Mouse (Mus musculus) regulatory T cell (primary cell): ENCODE results near the gene Cdc42ep2.

Experiments used
- in situ Hi-C: fragments of 300-600 bp; cut with MboI, MseI; formaldehyde crosslinking; loops from one replicate; pipeline ENCODE4 v1.15.1; 2025; ENCODE audit warnings: high pct_unique_total_duplicates

Gene Cdc42ep2

DNA sequence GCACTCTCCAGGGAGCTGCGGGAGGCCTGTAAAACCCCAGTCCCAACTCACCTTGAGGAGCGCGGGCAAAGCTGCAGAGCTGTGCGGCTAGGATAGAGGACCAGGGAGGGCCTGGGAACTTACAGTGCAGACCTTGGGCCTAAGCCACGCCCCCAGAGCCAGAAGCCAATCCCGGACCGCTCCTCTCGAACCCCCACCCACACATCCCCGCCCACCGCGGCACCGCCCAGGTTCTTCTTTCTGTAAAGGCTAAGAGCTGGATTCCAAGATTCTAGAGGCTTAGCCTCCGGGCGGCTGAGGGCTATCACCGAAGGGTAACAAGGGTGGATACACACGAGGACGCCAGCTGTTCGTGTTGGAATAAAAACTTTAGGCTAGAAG, at the start of gene Cdc42ep2:
Gene Cdc42ep2 (minus strand): TSS at position 104 of the 381 bp plus-strand sequence.
- in situ Hi-C loops, result no loop called here

DNA sequence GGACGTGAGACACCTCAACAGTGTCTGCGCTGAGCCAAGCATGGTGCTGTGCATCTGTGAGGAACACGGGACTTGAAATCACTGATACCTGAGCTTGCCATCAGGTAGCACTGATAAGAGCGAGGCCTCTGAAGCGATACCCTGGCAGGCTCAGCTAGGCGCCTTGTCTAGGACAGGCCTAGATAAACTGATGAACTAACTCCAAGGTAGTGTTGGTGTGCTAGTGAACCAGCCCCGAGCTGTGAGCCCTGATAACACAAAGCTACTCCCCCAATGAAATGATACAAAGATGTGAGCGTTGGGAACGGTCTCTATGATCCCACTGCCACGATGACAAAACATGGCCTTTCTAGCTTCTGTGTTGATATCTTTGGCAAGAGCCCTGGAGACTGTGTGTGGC, 43.0 kb upstream of the Cdc42ep2 start:
- in situ Hi-C loops, result no loop called here

- in situ Hi-C loops, result no loop called here
Observed at GRCm38 (mm10) chr19:5966786-5967185, 42.2 kb upstream of the Cdc42ep2 start.

GRCm38 (mm10) chr19:5965910-5966309, 41.3 kb upstream of the Cdc42ep2 start:
- in situ Hi-C loops, result no loop called here

GRCm38 (mm10) chr19:5965280-5965679, 40.7 kb upstream of the Cdc42ep2 start:
- in situ Hi-C loops, result no loop called here

DNA sequence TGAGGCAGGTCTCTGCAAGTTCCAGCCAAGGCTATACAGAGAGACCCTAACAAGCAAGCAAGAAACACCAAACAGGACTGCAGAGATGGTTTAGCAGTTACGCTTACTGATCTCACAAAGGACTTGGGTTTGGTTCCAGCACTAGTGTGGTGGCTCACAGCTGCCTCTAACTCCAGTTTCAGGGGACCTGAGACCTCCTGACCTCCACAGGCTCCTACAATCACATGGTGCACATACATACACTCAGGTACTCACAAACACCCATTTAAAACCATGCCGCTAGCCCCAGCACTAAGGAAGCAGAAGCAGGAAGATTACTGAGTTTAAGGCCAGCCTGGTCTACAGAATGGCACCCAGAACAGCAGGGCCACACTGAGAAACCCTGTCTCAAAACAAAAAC, 40.2 kb upstream of the Cdc42ep2 start:
- in situ Hi-C loops, result loop anchor here (5.0 kb wide), 2 partner anchors 102 to 162 kb away; partner anchors contain the start of genes Snx15 and Tm7sf2

DNA sequence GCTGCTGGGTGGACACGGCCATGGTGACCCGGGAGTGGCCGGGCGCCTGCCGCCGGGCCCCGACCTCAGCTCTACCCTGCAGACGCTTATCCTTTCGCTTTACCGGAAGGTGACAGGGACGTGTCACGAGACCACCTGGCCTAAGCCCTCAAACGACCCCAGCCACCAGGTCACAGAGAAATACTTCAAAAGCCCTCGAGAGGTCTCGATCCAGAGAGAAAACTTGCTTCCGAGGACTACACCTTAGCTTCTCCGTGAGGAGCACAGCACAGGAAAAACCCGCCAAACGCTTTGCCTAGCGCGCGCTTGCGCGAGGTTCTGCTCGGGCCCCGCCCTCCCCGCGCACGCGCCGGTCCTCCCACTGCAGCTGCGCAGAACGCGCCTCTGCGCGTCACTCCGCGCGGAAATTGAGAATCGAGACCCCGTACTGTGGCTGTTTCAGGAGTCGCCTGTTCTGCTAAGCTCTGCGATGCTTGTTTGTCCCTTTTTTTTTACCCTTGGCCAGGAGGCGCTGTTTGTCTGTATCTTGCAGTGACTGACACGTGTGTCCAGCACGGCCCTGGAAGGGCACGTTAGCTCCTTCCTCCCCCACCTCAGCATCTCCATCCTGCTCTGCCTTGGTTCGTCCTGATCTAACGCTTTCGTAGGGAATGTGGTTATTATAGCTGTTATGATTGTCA, 39.4 kb upstream of the Cdc42ep2 start, which contains the start of gene Pola2:
Gene Pola2 (minus strand): TSS at position 320 of the 680 bp plus-strand sequence.
- in situ Hi-C loops, result loop anchor here (5.0 kb wide), 2 partner anchors 103 to 163 kb away; partner anchors contain the start of genes Snx15 and Tm7sf2

DNA sequence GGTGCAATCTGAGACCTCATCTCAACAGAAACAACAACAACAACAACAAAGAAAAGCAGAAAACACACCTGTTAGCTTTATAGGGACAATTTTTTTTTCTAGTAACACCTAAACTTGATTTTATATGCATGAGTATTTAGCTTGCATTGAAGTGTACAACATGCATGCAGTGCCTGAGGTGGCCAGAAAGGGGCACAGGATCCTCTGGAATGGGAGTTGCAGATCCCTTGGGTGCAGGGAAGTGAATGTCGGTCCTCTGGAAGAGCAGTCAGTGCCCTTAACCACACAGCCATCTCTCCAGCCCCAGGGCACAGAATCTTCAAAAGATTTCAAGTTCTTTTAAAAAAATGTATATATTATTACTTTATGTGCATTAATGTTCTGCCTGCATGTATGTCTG, 38.0 kb upstream of the Cdc42ep2 start:
- in situ Hi-C loops, result loop anchor here (5.0 kb wide), 2 partner anchors 105 to 165 kb away; partner anchors contain the start of genes Snx15 and Tm7sf2

GRCm38 (mm10) chr19:5957371-5957770, 32.8 kb upstream of the Cdc42ep2 start:
- in situ Hi-C loops, result no loop called here

- in situ Hi-C loops, result no loop called here
Observed at GRCm38 (mm10) chr19:5956685-5957084, 32.1 kb upstream of the Cdc42ep2 start.

- in situ Hi-C loops, result no loop called here
Observed at GRCm38 (mm10) chr19:5955704-5956670, 31.4 kb upstream of the Cdc42ep2 start.

- in situ Hi-C loops, result no loop called here
Observed at GRCm38 (mm10) chr19:5954936-5955335, 30.3 kb upstream of the Cdc42ep2 start.

GRCm38 (mm10) chr19:5954031-5954710, 29.6 kb upstream of the Cdc42ep2 start:
- in situ Hi-C loops, result no loop called here

DNA sequence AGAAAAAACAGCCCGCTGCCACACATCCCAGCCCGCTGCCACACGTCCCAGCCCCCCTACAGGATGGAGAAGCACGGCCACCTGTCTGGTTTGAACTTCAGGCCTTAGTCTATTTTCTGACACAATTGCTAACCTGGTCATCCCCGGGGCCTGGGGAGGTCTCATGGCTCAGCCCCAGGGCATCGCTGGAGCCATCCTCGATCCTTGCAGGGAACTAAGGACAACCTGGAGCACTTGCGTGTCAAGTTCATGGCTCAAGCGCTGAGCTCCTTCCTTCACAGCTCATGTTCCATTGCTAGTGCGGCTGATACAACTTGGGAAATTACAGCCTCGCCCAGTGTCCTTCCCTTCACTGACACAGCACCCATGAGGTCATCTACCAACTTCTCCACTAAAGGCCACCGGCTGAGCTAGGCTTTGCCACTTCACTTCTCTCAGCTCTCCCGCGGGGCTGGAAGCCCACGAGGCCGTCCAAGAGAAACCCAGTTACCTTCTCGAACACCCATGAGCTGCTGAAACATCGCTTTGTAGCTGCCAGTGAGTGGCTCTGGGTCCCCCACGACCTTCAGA, 28.7 kb upstream of the Cdc42ep2 start:
- in situ Hi-C loops, result no loop called here

GRCm38 (mm10) chr19:5952071-5952691, 27.6 kb upstream of the Cdc42ep2 start:
- in situ Hi-C loops, result no loop called here

DNA sequence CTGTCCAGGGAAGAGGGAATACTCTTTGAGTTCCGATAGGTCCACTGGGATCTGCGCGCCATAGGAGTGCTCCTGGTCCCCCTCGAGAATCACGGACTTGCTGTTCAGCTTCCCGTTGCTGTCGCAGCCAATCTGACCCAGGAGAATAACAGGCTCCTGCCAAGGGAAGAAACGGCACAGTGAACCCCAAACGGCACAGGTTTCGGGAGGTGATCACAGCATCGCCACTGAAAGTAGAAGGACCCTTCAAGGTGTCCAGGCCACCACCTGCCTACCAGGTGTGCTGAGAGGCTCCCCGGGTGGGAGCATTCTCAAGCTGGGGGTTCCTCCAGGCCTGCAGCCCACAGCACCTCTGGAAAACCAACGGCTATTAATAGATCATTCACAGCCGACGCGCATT, 27.0 kb upstream of the Cdc42ep2 start:
- in situ Hi-C loops, result no loop called here

GRCm38 (mm10) chr19:5950218-5950617, 25.6 kb upstream of the Cdc42ep2 start:
- in situ Hi-C loops, result no loop called here

DNA sequence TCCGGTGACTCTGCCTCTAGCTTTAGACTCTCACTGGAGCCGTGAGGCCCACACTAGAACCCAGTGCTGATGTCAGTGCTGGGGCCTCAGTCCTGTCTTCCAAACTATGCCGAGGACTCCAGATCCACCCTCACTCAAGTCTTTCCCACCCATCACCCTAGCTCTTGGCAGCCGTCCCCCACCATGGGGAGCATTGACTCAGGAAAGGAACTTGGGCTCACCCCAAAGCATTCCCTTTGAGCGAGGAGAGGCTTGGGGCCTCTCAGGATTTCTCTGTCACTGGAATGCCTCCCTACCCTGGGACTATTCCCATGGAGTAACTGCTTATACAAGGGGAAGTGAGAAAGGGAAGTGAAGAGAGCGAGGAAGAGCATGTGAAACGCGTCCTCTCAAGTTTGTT, 21.3 kb upstream of the Cdc42ep2 start:
- in situ Hi-C loops, result no loop called here

GRCm38 (mm10) chr19:5945027-5945426, 20.4 kb upstream of the Cdc42ep2 start:
- in situ Hi-C loops, result no loop called here

DNA sequence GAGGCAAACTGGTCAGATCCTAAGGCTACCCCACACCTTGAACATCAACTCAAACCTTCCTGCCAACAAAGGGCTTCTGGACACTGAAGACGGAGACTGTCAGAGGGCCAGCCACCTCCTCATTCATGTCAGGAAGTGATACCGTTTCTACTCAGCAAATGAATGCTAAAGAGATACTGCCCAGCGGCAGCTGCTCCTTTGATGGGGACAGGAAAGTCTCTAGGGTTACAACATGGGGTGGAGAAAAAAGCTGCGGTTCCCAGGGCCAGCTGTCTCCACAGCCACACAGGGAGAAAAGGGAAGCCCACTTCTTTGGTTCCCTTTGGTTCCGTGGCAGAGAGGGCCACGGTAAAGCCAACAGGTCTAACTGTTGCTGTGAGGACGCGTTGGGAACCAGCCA, 19.5 kb upstream of the Cdc42ep2 start:
- in situ Hi-C loops, result no loop called here

DNA sequence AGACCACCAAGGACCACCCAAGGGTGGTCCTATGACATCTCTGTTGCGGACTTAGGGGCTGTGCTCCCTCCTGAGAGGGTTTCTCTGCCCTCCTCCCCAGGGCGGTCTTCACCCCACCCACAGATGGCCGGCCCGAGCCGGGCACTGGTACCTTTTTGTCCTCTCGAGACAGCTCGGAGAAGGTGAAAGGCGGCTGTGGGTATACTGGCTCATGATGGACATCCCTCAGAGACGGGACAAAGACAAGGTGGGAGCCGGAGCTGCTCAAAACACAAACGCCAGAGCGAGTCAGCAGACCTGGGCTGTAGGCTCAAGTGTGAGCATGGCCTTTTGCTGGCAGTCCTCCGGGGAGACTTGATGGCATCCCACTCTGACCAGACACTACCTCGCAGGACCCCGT, 18.8 kb upstream of the Cdc42ep2 start:
- in situ Hi-C loops, result no loop called here
